Mouse (Mus musculus): ENCODE results near the gene Capzb.

The Capzb gene

GRCm38 (mm10) chr4:139192499-139193175 lies at the start of gene Capzb:
Gene Capzb (plus strand): TSS chr4:139192899.
- peak; percentile 94 for DNase-seq

- no peak for DNase-seq
These were observed 49.7 kb upstream of the Capzb start for GRCm38 (mm10) chr4:139142985-139143384.

- no peak for DNase-seq
These were observed 48.1 kb upstream of the Capzb start for GRCm38 (mm10) chr4:139144577-139144976.

- DNase-seq, result no peak
These were observed 47.5 kb upstream of the Capzb start for GRCm38 (mm10) chr4:139145156-139145555.

GRCm38 (mm10) chr4:139146760-139147159 lies 45.9 kb upstream of the Capzb start:
- no peak for DNase-seq

GRCm38 (mm10) chr4:139151370-139151769 lies 41.3 kb upstream of the Capzb start:
- DNase-seq, result no peak

GRCm38 (mm10) chr4:139154576-139155307 lies 38.0 kb upstream of the Capzb start:
- DNase-seq, result no peak

- no peak for DNase-seq
These were observed 36.2 kb upstream of the Capzb start for GRCm38 (mm10) chr4:139156538-139156937.

- DNase-seq, result no peak
These were observed 34.3 kb upstream of the Capzb start for GRCm38 (mm10) chr4:139158350-139158749.

GRCm38 (mm10) chr4:139161076-139161475 lies 31.6 kb upstream of the Capzb start:
- DNase-seq, result no peak

GRCm38 (mm10) chr4:139164082-139164481 lies 28.6 kb upstream of the Capzb start:
- DNase-seq, result no peak

GRCm38 (mm10) chr4:139165259-139165658 lies 27.4 kb upstream of the Capzb start:
- DNase-seq, result no peak

GRCm38 (mm10) chr4:139166244-139166643 lies 26.5 kb upstream of the Capzb start:
- no peak for DNase-seq

- DNase-seq, result no peak
These were observed 25.6 kb upstream of the Capzb start for GRCm38 (mm10) chr4:139167107-139167506.

- no peak for DNase-seq
These were observed 23.5 kb upstream of the Capzb start for GRCm38 (mm10) chr4:139168985-139169747.

GRCm38 (mm10) chr4:139169748-139170279 lies 22.9 kb upstream of the Capzb start:
- no peak for DNase-seq

- DNase-seq, result no peak
These were observed 17.4 kb upstream of the Capzb start for GRCm38 (mm10) chr4:139175061-139175971.

GRCm38 (mm10) chr4:139176023-139176422 lies 16.7 kb upstream of the Capzb start:
- no peak for DNase-seq

GRCm38 (mm10) chr4:139177921-139178320 lies 14.8 kb upstream of the Capzb start:
- no peak for DNase-seq

GRCm38 (mm10) chr4:139178377-139178776 lies 14.3 kb upstream of the Capzb start:
- DNase-seq, result no peak

GRCm38 (mm10) chr4:139179218-139179617 lies 13.5 kb upstream of the Capzb start:
- DNase-seq, result no peak

Data from cerebellum, adult 11 months (tissue).